Mouse (Mus musculus) ovary, adult 10 weeks (tissue): ENCODE results near the gene Plpp6. TPM values are rescaled to one million over a fixed set of nuclear protein-coding genes. Genes with fewer than 3 reads are reported as not detected.

Experiments
- polyA plus RNA-seq: library from polyadenylated mRNA; stranded (reverse); fragments of 350-450 nt; fragmentation: Illumina TruSeq; extraction: RNeasy Lipid Tissue Mini Kit (QIAGEN cat#74804); gene quantifications from one replicate; pipeline ENCODE4 v1.2.3, GENCODE M21; 2014

Plpp6 gene
- 39.5 TPM for polyA plus RNA-seq

GRCm38 (mm10) chr19:28963842-28964551, at the start of gene Plpp6:
Gene Plpp6 (plus strand): TSS chr19:28963953.

GRCm38 (mm10) chr19:28967652-28968051, 3.9 kb downstream of the Plpp6 start, which contains the start of gene 4430402I18Rik:
Gene 4430402I18Rik (minus strand): TSS chr19:28967800.

DNA sequence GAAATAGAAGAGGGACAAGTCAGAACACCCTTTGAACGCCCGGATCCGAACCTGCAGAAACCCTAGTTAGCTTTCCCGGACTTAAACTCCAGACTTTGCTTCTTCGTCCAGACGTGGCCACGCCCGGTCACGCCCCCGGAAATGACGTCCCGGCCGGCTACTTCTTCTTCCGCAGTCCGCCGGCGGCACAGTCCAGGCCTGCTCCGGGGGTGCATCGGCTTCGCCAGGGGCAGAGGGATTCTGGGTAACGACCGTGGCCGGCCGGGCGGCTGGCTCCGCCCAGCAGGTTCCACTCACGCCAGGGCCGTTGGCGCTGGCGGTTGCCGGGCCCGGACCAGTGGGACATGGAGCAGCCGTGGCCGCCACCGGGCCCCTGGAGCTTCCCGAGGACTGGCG, 26.4 kb downstream of the Plpp6 start, which contains the start of gene Cdc37l1:
Gene Cdc37l1 (plus strand): TSS at position 159 of the 396 bp plus-strand sequence.

Other genes with a start within 250 kb of the Plpp6 start
- gene Slc1a1, start 128.9 kb upstream of the Plpp6 start, polyA plus RNA-seq: 9.4 TPM
- gene 4430402I18Rik, start 3.8 kb downstream of the Plpp6 start, polyA plus RNA-seq: 4.0 TPM
- 78.9 TPM for gene Cdc37l1, start 26.4 kb downstream of the Plpp6 start, polyA plus RNA-seq
- gene Ak3, start 84.0 kb downstream of the Plpp6 start, polyA plus RNA-seq: 205 TPM
- gene Rcl1, start 137.4 kb downstream of the Plpp6 start, polyA plus RNA-seq: 4.5 TPM